Mouse (Mus musculus): ENCODE measurements around the gene Trappc13.

Trappc13 gene

DNA sequence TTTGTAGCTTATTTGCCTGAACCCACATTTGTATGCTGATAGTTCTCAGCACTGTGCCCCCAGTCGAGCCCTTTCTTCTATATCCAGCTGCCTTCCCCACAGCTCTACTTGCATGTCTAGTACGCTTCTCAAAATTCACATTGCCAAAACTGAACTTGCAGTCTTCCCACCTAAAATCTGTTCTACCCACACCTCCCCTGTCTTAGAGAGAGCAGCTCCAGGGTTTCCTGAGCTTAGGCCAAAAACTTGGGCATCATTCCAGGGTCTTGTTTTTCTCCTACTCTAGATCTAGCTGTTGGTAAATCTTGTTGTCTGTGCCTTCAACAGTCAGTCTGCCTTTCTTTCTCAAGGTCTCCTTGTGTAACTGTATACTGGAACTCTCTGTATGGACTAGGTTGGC is 63.4 kb downstream of the Trappc13 start:
- DNase-seq (ENCODE audit: inconsistent ontology term), result no peak

- DNase-seq (ENCODE audit: inconsistent ontology term), result no peak
Measured at GRCm38 (mm10) chr13:104113782-104114181, 64.5 kb downstream of the Trappc13 start.

GRCm38 (mm10) chr13:104112266-104112900 is 65.9 kb downstream of the Trappc13 start:
- no peak for DNase-seq (ENCODE audit: inconsistent ontology term)

DNA sequence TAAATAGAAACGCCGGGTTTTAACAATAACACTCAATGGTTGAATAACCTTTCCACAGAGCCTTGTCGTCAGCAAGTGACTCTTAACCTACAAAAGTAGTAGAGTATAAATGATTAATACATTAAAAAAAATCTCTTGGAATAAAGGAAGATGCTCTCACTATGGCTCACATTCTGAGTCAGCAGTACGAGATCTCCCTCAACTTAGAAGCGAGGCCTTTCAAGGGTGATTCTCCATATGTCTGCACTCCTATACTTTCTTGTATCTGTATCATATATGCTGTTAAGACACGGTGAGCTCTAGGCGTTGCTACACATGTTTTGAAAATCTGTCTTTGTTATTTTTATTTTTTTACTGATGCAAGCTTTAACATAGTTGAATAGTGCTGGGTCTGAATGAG is 67.7 kb downstream of the Trappc13 start:
- DNase-seq (ENCODE audit: inconsistent ontology term), result no peak

- peak; percentile 72 for DNase-seq (ENCODE audit: inconsistent ontology term)
Measured at GRCm38 (mm10) chr13:104109816-104110521, 68.3 kb downstream of the Trappc13 start.

DNA sequence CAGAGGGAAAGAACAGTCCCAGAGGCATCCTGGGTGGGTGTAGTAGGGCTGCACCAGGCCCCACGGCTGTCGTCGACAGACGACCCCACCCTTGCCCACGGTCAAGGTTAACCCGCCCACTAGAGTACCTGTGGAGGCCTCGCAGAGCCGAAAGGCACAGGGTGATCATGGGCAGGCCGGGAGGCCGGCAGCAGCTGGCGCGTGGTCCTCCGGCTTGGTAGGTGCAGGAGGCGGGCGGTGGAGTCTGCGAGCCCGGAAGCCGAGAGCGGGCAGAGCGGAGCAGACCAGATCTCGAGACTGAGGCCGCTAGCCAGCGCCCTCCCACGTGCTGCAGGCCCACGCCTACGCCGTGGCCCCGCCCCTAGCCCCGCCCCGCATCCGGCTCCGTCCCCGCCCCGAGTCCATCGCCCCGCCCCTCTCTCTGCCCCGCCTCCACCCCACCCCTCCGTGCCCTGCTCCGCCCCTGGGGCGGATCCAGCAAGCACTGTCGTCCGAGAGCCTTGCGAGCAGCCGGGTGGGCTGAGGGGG is 68.9 kb downstream of the Trappc13 start, which contains the start of the genes Nln and Sgtb:
TSS of gene Nln (minus strand) at position 327 of the 528 bp plus-strand sequence.
TSS of gene Sgtb (plus strand) at position 454 of the 528 bp plus-strand sequence.
- DNase-seq (ENCODE audit: inconsistent ontology term), result peak; percentile 93

DNA sequence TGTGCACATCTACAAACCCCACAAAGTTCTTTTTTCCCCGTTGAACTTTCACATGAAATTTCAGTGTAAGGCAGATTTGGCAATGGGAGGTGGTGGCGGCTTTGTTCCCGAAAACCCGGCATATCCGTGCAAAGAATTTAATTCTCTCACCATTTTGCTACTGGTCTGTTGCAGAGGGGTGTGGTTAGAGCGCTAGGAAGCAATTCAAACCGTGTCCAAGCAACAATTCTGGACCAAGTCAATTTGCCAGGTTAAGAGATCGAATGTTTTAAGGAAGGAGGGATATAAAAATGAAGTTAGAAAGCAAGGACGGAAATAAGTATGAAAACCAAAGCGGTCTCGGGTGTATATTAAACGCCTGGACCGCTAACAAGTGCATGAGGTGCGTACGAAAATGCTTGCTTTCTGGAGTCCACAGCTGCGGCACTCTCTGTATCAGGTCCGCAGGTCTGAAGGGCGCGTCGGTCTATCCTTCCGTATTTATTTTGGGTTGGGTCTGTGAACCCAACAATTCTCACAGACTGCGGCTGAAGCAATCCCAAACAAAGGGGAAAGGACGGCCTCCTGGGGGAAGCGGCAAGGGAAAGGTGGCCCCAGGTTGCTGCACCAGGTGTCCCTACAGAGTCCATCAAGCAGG is 69.5 kb downstream of the Trappc13 start:
- peak; percentile 31 for DNase-seq (ENCODE audit: inconsistent ontology term)

DNA sequence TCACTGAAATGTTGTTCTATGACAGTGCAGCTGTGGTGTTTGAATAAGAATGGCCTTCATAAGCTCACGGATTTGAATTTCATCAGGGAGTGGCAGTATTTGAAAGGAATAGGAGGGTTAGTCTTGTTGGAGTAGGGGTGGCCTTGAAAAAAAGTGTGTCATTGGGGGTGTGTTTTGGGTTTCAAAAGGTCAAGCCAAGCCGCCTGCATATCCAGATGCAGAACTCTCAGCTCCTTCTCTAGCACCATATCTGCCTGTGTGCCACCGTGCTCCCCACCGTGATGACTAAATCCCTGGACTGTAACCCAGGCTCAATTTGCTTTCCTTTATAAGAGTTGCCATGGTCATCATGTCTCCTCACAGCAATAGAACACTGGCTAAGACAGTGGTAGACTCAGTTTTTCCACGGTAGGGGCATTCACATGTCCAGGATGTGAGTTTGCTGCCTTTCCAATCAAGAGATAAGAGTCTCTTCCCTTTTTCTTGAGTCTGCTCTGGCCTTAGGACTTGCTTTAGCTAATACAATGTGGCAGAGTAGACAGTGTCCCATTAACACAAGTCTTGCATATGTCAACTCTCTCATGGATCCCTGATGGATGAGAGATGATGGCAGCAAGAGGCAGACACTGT is 76.5 kb downstream of the Trappc13 start:
- DNase-seq (ENCODE audit: inconsistent ontology term), result no peak

- DNase-seq (ENCODE audit: inconsistent ontology term), result no peak
Measured at GRCm38 (mm10) chr13:104100416-104100815, 77.9 kb downstream of the Trappc13 start.

- DNase-seq (ENCODE audit: inconsistent ontology term), result no peak
Measured at GRCm38 (mm10) chr13:104097190-104097589, 81.1 kb downstream of the Trappc13 start.

DNA sequence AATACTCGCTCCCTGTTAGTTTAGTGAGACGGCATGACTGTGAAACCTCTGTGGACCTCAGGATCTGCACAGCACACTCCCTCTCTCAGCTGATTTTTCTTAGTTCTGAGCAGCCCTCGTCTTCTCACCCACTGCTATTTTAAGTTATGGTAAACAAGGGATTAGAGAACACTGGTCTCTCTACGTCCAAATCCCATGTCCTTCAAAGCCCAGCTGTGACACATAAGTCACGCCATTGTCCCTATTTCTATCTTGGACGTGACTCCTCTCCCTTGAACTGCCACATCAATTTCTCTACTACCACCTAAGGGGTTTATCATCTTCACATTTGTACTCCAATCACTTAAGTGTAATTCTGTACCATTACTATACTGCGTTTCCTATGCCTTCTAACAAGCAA is 82.3 kb downstream of the Trappc13 start:
- DNase-seq (ENCODE audit: inconsistent ontology term), result no peak

- no peak for DNase-seq (ENCODE audit: inconsistent ontology term)
Measured at GRCm38 (mm10) chr13:104094531-104095385, 83.5 kb downstream of the Trappc13 start.

Data from Muller cell, postnatal 12 days (primary cell).